Mouse (Mus musculus) heart, postnatal 0 days (tissue): ENCODE results near the gene Epm2aip1. TPM values are rescaled to one million over a fixed set of nuclear protein-coding genes. Genes with fewer than 3 reads are reported as not detected.

ENCODE experiments used
- ATAC-seq: fragments of 200-750 bp; cut with Nextera tagmentation; 2 replicates; pipeline ENCODE4 v1.8.0; 2017; ENCODE audit warnings: low read depth, moderate number of reproducible peaks, moderate library complexity; ENCODE audit not compliant: insufficient read depth
- DNase-seq: peaks from one replicate; pipeline ENCODE4 v3.0.0-alpha.2; 2016; ENCODE audit warnings: low spot score
- H3K27ac ChIP-seq: fragments of 300-500 bp; sonication (generic); 2 replicates; pipeline ENCODE4 v1.5.1; 2014; ENCODE audit warnings: low read depth, mild to moderate bottlenecking
- H3K27me3 ChIP-seq: fragments of 300-500 bp; sonication (generic); 2 replicates; pipeline ENCODE4 v1.6.1; 2014; ENCODE audit warnings: low read length, mixed read lengths; ENCODE audit not compliant: control insufficient read depth, insufficient read depth
- H3K36me3 ChIP-seq: fragments of 300-500 bp; sonication (generic); replicated peaks from 2 replicates; pipeline ENCODE4 v1.6.1; 2014; ENCODE audit warnings: low read length, mixed read lengths; ENCODE audit not compliant: control insufficient read depth, insufficient read depth
- H3K4me1 ChIP-seq: fragments of 300-500 bp; sonication (generic); 2 replicates; pipeline ENCODE4 v1.6.1; 2014; ENCODE audit warnings: antibody characterized with exemption; ENCODE audit not compliant: control insufficient read depth, insufficient read depth
- H3K4me2 ChIP-seq: fragments of 300-500 bp; sonication (generic); 2 replicates; pipeline ENCODE4 v1.6.1; 2014; ENCODE audit warnings: low read depth, mild to moderate bottlenecking, low read length, moderate library complexity
- H3K4me3 ChIP-seq: fragments of 300-500 bp; sonication (generic); 2 replicates; pipeline ENCODE4 v1.5.1; 2014; ENCODE audit warnings: low read depth, low read length
- H3K9ac ChIP-seq: fragments of 300-500 bp; sonication (generic); replicated peaks from 2 replicates; pipeline ENCODE4 v1.6.1; 2014; ENCODE audit warnings: low read depth, low read length, mixed read lengths
- H3K9me3 ChIP-seq: fragments of 300-500 bp; sonication (generic); replicated peaks from 2 replicates; pipeline ENCODE4 v1.6.1; 2016; ENCODE audit warnings: low read length; ENCODE audit not compliant: control insufficient read depth
- CTCF ChIP-seq: IDR thresholded peaks from 2 replicates; pipeline ENCODE4 v1.5.1; 2016; ENCODE audit warnings: antibody characterized with exemption, control low read depth, low read depth
- EP300 ChIP-seq: IDR thresholded peaks from 2 replicates; pipeline ENCODE4 v1.6.1; 2016; ENCODE audit warnings: antibody characterized with exemption, low read depth
- WGBS: fragments of 180-500 bp; shearing (Covaris S2); extraction: QIAGEN DNeasy Blood & Tissue Kit; methylation state at CpG from one replicate; pipeline ENCODE4 v1.1.7; 2014; 5-methylcytosine and 5-hydroxymethylcytosine counted together
- polyA plus RNA-seq: library from polyadenylated mRNA; unstranded; fragments of >200 nt; fragmentation: Nextera tagmentation; extraction: Ambion mirVana; gene quantifications from 2 replicates; pipeline ENCODE4 v1.2.1, GENCODE M21; 2015
- total RNA-seq: library from RNA; depleted of rRNA; stranded (reverse); fragments of >200 nt; gene quantifications from 2 replicates; pipeline ENCODE4 v1.2.3, GENCODE M21; 2014; ENCODE audit warnings: low replicate concordance

The Epm2aip1 gene
- total and polyA plus RNA-seq, 2 experiments from 2014 or later = 15.6 to 28.2 TPM

GRCm38 (mm10) chr9:111286468-111286867 lies 14.7 kb downstream of the Epm2aip1 start:
- WGBS = 78% methylated on average over 2 of the region's 2 CpGs
- H3K9ac ChIP-seq = no peak overlapping the region
- no peak overlapping the region for H3K4me2 ChIP-seq
- H3K4me3 ChIP-seq = no peak overlapping the region
- ATAC-seq (no peak), DNase-seq (no peak)
- H3K27me3 ChIP-seq = no peaks in the 10 kb centered on the region
- TF ChIP-seq CTCF = no peak
- TF ChIP-seq EP300 = no peak
- no peaks in the 10 kb centered on the region for H3K9me3 ChIP-seq
- H3K36me3 ChIP-seq = no peaks in the 10 kb centered on the region
- H3K27ac ChIP-seq = no peak overlapping the region
- peaks cover 11% of the 10 kb centered on the region for H3K4me1 ChIP-seq

DNA sequence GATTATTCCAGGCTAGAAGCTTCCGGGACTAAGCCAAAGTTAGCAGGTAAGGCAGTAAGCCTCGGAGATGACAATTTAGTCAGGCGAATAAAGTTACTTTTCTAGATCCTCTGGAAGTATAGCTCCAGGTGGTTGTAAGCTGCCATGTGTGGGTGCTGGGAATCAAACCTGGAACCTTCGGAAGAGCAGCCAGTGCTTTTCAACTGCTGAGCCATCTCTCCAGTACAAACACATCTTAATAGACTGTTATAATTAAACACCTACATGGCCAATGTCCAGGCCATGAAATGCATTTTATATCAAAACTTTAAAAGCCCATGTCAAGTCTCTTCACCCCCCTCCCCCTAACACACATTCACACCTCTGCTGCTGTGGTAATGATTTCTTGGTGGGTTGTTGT lies 16.2 kb downstream of the Epm2aip1 start:
- H3K36me3 ChIP-seq = no peaks in the 10 kb centered on the region
- ATAC-seq = no peak
- peaks cover 5% of the 10 kb centered on the region; the same call in 1 of the 2 replicates for H3K4me1 ChIP-seq
- TF ChIP-seq CTCF = no peak
- TF ChIP-seq EP300 = no peak
- no peak for DNase-seq
- H3K27me3 ChIP-seq = no peaks in the 10 kb centered on the region
- no peak overlapping the region for H3K4me3 ChIP-seq
- 88% methylated on average over 4 of the region's 4 CpGs for WGBS
- no peaks in the 10 kb centered on the region for H3K9me3 ChIP-seq
- H3K9ac ChIP-seq = no peak overlapping the region
- H3K27ac ChIP-seq = no peak overlapping the region
- H3K4me2 ChIP-seq = no peak overlapping the region

GRCm38 (mm10) chr9:111289294-111289831 lies 17.6 kb downstream of the Epm2aip1 start:
- DNase-seq (peak; percentile 13), ATAC-seq (peak; percentile 37)
- Histone ChIP-seq H3K4me1 (peaks cover 5% of the 10 kb centered on the region; the same call in 1 of the 2 replicates), H3K27me3 (no peaks in the 10 kb centered on the region), H3K27ac (no peak overlapping the region), H3K4me3 (0 out of 2 replicates have a peak overlapping the region, but pooled peaks have one; percentile 1), H3K9me3 (no peaks in the 10 kb centered on the region), H3K4me2 (peak overlapping the region; percentile 35; the same call in 1 of the 2 replicates), H3K9ac (no peak overlapping the region), H3K36me3 (no peaks in the 10 kb centered on the region)
- 52% methylated on average over 9 of the region's 9 CpGs for WGBS
- no peak for TF ChIP-seq EP300
- TF ChIP-seq CTCF = no peak

- peak; percentile 84 for ATAC-seq
- DNase-seq = peak; percentile 70
- TF ChIP-seq EP300 (no peak), CTCF (peak; percentile 100)
- Histone ChIP-seq H3K4me2 (peak overlapping the region; percentile 35; the same call in 1 of the 2 replicates), H3K4me1 (peaks cover 5% of the 10 kb centered on the region; the same call in 1 of the 2 replicates), H3K4me3 (0 out of 2 replicates have a peak overlapping the region, but pooled peaks have one; percentile 1), H3K36me3 (no peaks in the 10 kb centered on the region), H3K27me3 (no peaks in the 10 kb centered on the region), H3K27ac (no peak overlapping the region), H3K9me3 (no peaks in the 10 kb centered on the region), H3K9ac (no peak overlapping the region)
- WGBS = 15% methylated on average over 21 of the region's 21 CpGs
Measured at GRCm38 (mm10) chr9:111289832-111290339, 18.2 kb downstream of the Epm2aip1 start.

- no peak for ATAC-seq
Measured at GRCm38 (mm10) chr9:111290539-111291100, 18.9 kb downstream of the Epm2aip1 start.

More at GRCm38 (mm10) chr9:111290539-111291100, 18.9 kb downstream of the Epm2aip1 start:
- Histone ChIP-seq H3K27ac (no peak overlapping the region), H3K9ac (no peak overlapping the region), H3K9me3 (no peaks in the 10 kb centered on the region), H3K4me1 (peaks cover 3% of the 10 kb centered on the region; the same call in 1 of the 2 replicates), H3K4me2 (no peak overlapping the region), H3K4me3 (no peak overlapping the region), H3K27me3 (no peaks in the 10 kb centered on the region), H3K36me3 (no peaks in the 10 kb centered on the region)
- no peak for TF ChIP-seq EP300
- no peak for TF ChIP-seq CTCF
- no peak for DNase-seq
- WGBS = 73% methylated on average over 11 of the region's 11 CpGs
